ENCODE assay signal across 7 mouse cellular contexts in the genomic region with DNA sequence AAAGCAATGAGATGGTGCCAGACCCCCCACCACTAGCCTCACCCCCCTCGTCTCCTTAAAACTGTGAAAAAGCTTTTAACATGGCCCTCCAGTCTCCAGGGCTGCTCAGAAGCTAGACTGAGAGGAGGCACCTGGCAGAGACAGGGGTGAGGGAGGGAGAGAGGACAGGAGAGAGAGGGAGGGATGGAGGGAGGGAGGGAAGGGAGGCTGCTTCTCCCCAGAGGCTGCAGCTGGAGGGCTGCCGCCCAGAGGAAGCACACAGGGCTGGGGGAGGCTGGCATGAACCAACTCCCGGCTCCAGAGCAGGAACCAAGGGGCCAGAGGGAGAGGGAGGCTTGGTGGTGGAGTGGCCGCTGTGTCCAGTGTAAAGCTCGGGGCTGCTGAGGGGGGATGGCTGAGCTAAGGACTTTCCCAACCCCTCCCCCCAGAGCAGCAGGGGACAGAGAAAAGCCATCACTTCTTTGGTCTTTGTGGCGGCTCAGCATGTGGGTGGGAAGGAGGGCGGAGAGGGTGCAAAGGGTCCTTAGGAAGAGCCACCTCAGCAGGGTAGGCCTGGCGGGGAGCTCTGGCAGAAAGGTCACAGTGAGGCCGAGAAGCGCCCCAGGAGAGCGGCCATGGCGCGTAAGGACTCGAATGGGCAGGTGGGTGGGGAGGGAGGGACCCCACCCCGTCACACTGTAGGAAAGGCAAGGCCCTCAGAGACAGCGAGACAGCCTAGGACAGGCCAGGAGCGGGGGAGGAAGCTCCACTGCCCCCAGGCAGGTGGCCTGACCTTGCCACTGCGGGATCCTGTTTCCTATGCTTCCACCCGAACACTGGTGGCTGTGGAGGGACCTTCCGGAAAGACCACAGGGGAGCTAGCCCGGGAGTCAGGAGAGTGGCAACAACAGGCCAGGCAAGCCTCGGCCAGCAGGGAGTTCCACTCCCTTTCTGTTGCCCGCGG. TPM values are rescaled to one million over a fixed set of nuclear protein-coding genes. Genes with fewer than 3 reads are reported as not detected.
DNase-seq lines count a peak whose midpoint lies in the region; ATAC-seq and TF ChIP-seq lines count a peak whose summit lies in the region.

No protein-coding gene starts in this region.

- H3K4me1 ChIP-seq in E14TG2a.4 (replicated peaks; ENCODE audit: low read depth, low read length) = peaks cover 38% of the 10 kb centered on the region
- H3K4me1 ChIP-seq in G1E (ENCODE audit: insufficient read depth, low read depth, low read length) = peaks cover 59% of the 10 kb centered on the region
- H3K4me1 ChIP-seq in hindbrain, embryonic 11.5 days (replicated peaks; ENCODE audit: control insufficient read depth, insufficient read depth, low read length) = peaks cover 20% of the 10 kb centered on the region
- H3K4me1 ChIP-seq in neural tube, embryonic 11.5 days (ENCODE audit: control insufficient read depth, insufficient read depth, low read length) = peaks cover 26% of the 10 kb centered on the region

- H3K36me3 ChIP-seq in E14TG2a.4 (ENCODE audit: insufficient read depth, low read length) (peaks cover 68% of the 10 kb centered on the region), G1E (replicated peaks) (peaks cover 59% of the 10 kb centered on the region)
- no peaks in the 10 kb centered on the region for H3K36me3 ChIP-seq in hindbrain, embryonic 11.5 days (ENCODE audit: control insufficient read depth, insufficient read depth, low read length)
- no peaks in the 10 kb centered on the region; the same call in 1 of the 2 replicates for H3K36me3 ChIP-seq in neural tube, embryonic 11.5 days (ENCODE audit: control insufficient read depth, insufficient read depth, low read length)

- H3K4me2 ChIP-seq in hindbrain, embryonic 11.5 days (replicated peaks; ENCODE audit: low read depth, low read length) = peak overlapping the region; percentile 8; the same call in 1 of the 2 replicates
- H3K4me2 ChIP-seq in neural tube, embryonic 11.5 days (ENCODE audit: low read depth) = peak overlapping the region; percentile 19; the same call in 1 of the 2 replicates

- DNase-seq in G1E (ENCODE audit: low spot score) = peak; percentile 29
- peak; percentile 52 for DNase-seq in hindbrain, embryonic 11.5 days (ENCODE audit: low spot score)
- DNase-seq in neural tube, embryonic 11.5 days (ENCODE audit: low spot score) = peak; percentile 56
- DNase-seq in adipocyte (ENCODE audit: low spot score) = no peak
- DNase-seq in cerebellum, adult 9-11 months = no peak
- no peak for DNase-seq in frontal cortex, postnatal 36 days (ENCODE audit: low spot score in 2 of 2)

- no peak for ATAC-seq in G1E (ENCODE audit: extremely low read depth, insufficient number of reproducible peaks, low FRiP score, poor library complexity, severe bottlenecking)
- ATAC-seq in hindbrain, embryonic 11.5 days (ENCODE audit: low FRiP score) = peak; percentile 38
- ATAC-seq in neural tube, embryonic 11.5 days (ENCODE audit: insufficient read depth, low FRiP score, low TSS enrichment) = no peak

- peak overlapping the region; percentile 24; the same call in 1 of the 2 replicates for H3K9ac ChIP-seq in hindbrain, embryonic 11.5 days (ENCODE audit: low read depth, low read length)
- H3K9ac ChIP-seq in neural tube, embryonic 11.5 days (ENCODE audit: low read length) = peak overlapping the region; percentile 19

- H3K4me3 ChIP-seq in E14TG2a.4 (replicated peaks; ENCODE audit: low read length) = peak overlapping the region; percentile 51
- H3K4me3 ChIP-seq in G1E (ENCODE audit: low read depth, low read length) = peak overlapping the region; percentile 47; the same call in 1 of the 2 replicates
- H3K4me3 ChIP-seq in hindbrain, embryonic 11.5 days (ENCODE audit: low read depth, low read length) = no peak overlapping the region
- no peak overlapping the region for H3K4me3 ChIP-seq in neural tube, embryonic 11.5 days (ENCODE audit: low read depth, low read length)

- peak overlapping the region; percentile 51; the same call in 1 of the 2 replicates for H3K27ac ChIP-seq in hindbrain, embryonic 11.5 days (ENCODE audit: low read depth, low read length)
- peak overlapping the region; percentile 50 for H3K27ac ChIP-seq in neural tube, embryonic 11.5 days (ENCODE audit: low read depth, low read length)

- 5% methylated on average over 22 of the region's 24 CpGs for WGBS in hindbrain, embryonic 11.5 days
- whole genome bisulfite sequencing in neural tube, embryonic 11.5 days = 7% methylated on average over 23 of the region's 24 CpGs

- no peaks in the 10 kb centered on the region for H3K9me3 ChIP-seq in E14TG2a.4 (ENCODE audit: low read length)
- H3K9me3 ChIP-seq in G1E (replicated peaks) = no peaks in the 10 kb centered on the region
- no peaks in the 10 kb centered on the region for H3K9me3 ChIP-seq in hindbrain, embryonic 11.5 days (ENCODE audit: control insufficient read depth, low read length)
- H3K9me3 ChIP-seq in neural tube, embryonic 11.5 days (ENCODE audit: control insufficient read depth, low read length) = no peaks in the 10 kb centered on the region

- TF ChIP-seq CTCF in E14TG2a.4 (conservative IDR thresholded peaks at IDR 0.05; ENCODE audit: low read length) = no peak
- no peak for TF ChIP-seq CTCF in G1E (IDR thresholded peaks at IDR 0.05; ENCODE audit: low read depth, low read length)

- H3K27me3 ChIP-seq in E14TG2a.4 (ENCODE audit: insufficient read depth, low read length) (no peaks in the 10 kb centered on the region), G1E (ENCODE audit: insufficient read depth, low read length) (no peaks in the 10 kb centered on the region)
- H3K27me3 ChIP-seq in hindbrain, embryonic 11.5 days (ENCODE audit: control insufficient read depth, insufficient read depth, low read length) = no peaks in the 10 kb centered on the region
- no peaks in the 10 kb centered on the region for H3K27me3 ChIP-seq in neural tube, embryonic 11.5 days (ENCODE audit: control insufficient read depth, insufficient read depth, low read length)

RNA-seq across cellular contexts. Expression of a gene that starts 15.6 kb away (rescaled TPM):
- total RNA-seq in G1E (2014; fragmentation: Nextera tagmentation) (33.5 and 34.3 TPM in 2 replicates), G1E (2017) (25.2 and 30.3 TPM in 2 replicates)
- 30.3 and 30.8 TPM in 2 replicates for polyA plus RNA-seq in G1E (2012)
- polyA plus RNA-seq in hindbrain, embryonic 11.5 days (2014; fragmentation: Nextera tagmentation; extraction: Ambion mirVana) = 80.7 and 82.8 TPM in 2 replicates
- 79.0 and 91.0 TPM in 2 replicates for polyA plus RNA-seq in neural tube, embryonic 11.5 days (2014; fragmentation: Nextera tagmentation; extraction: Ambion mirVana)

RNA-seq across cellular contexts. Expression of a gene that starts 30.3 kb away (rescaled TPM):
- total RNA-seq in G1E (2014; fragmentation: Nextera tagmentation) (1.2 and 2.5 TPM in 2 replicates), G1E (2017) (0.05 and 0.35 TPM in 2 replicates)
- 1.4 and 1.7 TPM in 2 replicates for polyA plus RNA-seq in G1E (2012)
- polyA plus RNA-seq in hindbrain, embryonic 11.5 days (2014; fragmentation: Nextera tagmentation; extraction: Ambion mirVana) = 0.59 and 1.2 TPM in 2 replicates
- 1.2 and 1.4 TPM in 2 replicates for polyA plus RNA-seq in neural tube, embryonic 11.5 days (2014; fragmentation: Nextera tagmentation; extraction: Ambion mirVana)

RNA-seq across cellular contexts. Expression of a gene that starts 52.6 kb away (rescaled TPM):
- total RNA-seq in G1E (2014; fragmentation: Nextera tagmentation) = 20.9 and 28.4 TPM in 2 replicates
- total RNA-seq in G1E (2017) = 27.6 and 29.2 TPM in 2 replicates
- 85.3 and 87.2 TPM in 2 replicates for polyA plus RNA-seq in G1E (2012)
- 2.7 and 3.0 TPM in 2 replicates for polyA plus RNA-seq in hindbrain, embryonic 11.5 days (2014; fragmentation: Nextera tagmentation; extraction: Ambion mirVana)
- polyA plus RNA-seq in neural tube, embryonic 11.5 days (2014; fragmentation: Nextera tagmentation; extraction: Ambion mirVana) = 1.5 and 2.7 TPM in 2 replicates

Comparison
In these comparisons a context has a peak if more than half of its experiments do, and no peak if none do; other contexts are left out.
1. H3K4me3 ChIP-seq: peak in E14TG2a.4 (single experiment) and G1E (single experiment); none in hindbrain, embryonic 11.5 days (single experiment) and neural tube, embryonic 11.5 days (single experiment).
2. DNase-seq: peak in G1E (single experiment), hindbrain, embryonic 11.5 days (single experiment) and neural tube, embryonic 11.5 days (single experiment); none in adipocyte (single experiment), cerebellum, adult 9-11 months (single experiment) and frontal cortex, postnatal 36 days (0 of 2).
3. RNA of a gene that starts 52.6 kb away (polyA plus RNA-seq): 85.3 to 87.2 TPM in G1E; 2.7 to 3.0 TPM in hindbrain, embryonic 11.5 days and 1.5 to 2.7 TPM in neural tube, embryonic 11.5 days; every median in the first group is over 10 times any median in the second.